Mouse (Mus musculus): ENCODE data around the gene Six2. TPM values are rescaled to one million over a fixed set of nuclear protein-coding genes. Genes with fewer than 3 reads are reported as not detected.

The Six2 gene
- polyA plus RNA-seq, 1 experiment from 2014 or later: 21.9 TPM

DNA sequence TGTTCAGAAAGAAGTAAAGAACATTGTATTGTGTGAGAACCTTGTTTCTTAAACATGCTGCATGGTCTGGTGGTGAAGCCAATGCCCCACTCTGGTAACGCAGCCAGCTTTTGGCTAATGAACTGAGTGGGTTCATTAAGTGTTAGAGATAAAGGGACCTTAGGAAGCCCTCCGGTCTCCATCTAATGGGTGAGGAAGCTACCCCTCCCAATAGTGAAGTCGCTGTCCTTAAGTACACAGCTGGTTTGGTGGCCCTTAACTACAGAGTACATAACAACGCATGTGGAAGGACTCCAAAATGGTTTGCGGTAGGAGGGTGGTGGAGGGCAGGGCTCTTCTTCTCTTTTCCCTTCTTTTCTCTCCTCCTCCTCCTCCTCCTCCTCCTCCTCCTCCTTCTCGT, 50.2 kb downstream of the Six2 start:
- WGBS: 64% methylated on average over 6 of the region's 6 CpGs
- peaks cover 38% of the 10 kb centered on the region for H3K27me3 ChIP-seq

More for the DNA sequence above, 50.2 kb downstream of the Six2 start:
- ATAC-seq (ENCODE audit: insufficient number of reproducible peaks, insufficient read depth, low FRiP score, low TSS enrichment, low read depth): no peak
- Histone ChIP-seq H3K9ac (no peak overlapping the region), H3K4me1 (no peaks in the 10 kb centered on the region), H3K9me3 (no peaks in the 10 kb centered on the region), H3K4me3 (no peak overlapping the region), H3K27ac (no peak overlapping the region), H3K36me3 (no peaks in the 10 kb centered on the region), H3K4me2 (no peak overlapping the region)

Other genes starting within 250 kb of the Six2 start
- gene Six3, start 74.7 kb downstream of the Six2 start, polyA plus RNA-seq (2015; fragmentation: Nextera tagmentation; extraction: Ambion mirVana): 4.5 and 8.3 TPM in 2 replicates

Measured in embryonic facial prominence, embryonic 13.5 days (tissue).